Mouse (Mus musculus): ENCODE measurements around the gene Nbeal2. TPM values are rescaled to one million over a fixed set of nuclear protein-coding genes. Genes with fewer than 3 reads are reported as not detected.
"Not testable (repeated sequence)": the region's sequence is repeated elsewhere in the genome, so short reads cannot be mapped to it uniquely, and the experiment has no call there.

Gene Nbeal2
- polyA plus RNA-seq, 1 experiment = 0.26 TPM

DNA sequence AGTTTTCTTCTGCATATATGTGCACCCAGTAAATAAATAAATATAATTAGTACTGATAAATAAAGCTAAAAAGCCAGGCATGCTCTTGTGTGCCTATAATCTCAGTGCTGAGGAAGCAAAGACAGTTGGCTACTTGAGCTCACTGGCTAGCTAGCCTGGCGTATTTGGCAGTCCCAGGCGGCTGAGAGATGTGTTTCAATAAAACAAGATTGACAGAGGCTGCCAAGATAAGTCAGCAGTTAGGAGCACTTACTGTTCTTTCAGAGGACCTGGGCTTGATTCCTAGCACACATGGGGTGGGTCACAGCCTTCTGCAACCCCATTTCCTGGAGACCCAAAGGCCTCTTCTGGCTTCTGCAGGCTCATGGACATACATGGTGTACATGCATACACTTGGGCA is 33.9 kb upstream of the Nbeal2 start:
- Histone ChIP-seq H3K9me3 (ENCODE audit: control insufficient read depth, low read length) (no peaks in the 10 kb centered on the region), H3K27me3 (ENCODE audit: control insufficient read depth) (no peaks in the 10 kb centered on the region), H3K36me3 (ENCODE audit: control insufficient read depth) (peaks cover 6% of the 10 kb centered on the region), H3K4me1 (ENCODE audit: control insufficient read depth) (peaks cover 21% of the 10 kb centered on the region), H3K4me3 (replicated peaks) (no peak overlapping the region)
- no peak for TF ChIP-seq GATA1 (IDR thresholded peaks at IDR 0.05; ENCODE audit: low read length)
- TF ChIP-seq TAL1 (IDR thresholded peaks at IDR 0.05; ENCODE audit: low read length) = no peak

DNA sequence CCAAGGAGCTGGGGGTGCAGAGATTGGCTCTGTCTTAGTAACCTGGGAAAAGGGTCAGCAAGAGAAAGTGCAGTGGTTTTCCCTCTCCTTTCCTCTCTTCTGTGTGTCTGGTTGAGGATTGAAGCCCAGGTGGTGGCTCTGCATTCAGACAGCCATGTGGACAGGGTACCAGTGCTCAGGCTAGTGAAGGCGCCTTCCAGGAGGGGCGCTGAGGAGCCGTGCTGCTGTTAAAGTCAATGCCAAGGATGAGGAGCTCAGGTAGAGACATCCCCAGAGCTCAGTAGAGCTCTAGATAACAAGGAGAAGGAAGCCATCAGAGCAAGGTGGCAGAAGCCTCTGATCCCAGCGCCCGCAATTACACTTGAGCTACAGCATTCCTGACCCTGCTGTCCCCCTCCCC is 33.1 kb upstream of the Nbeal2 start:
- Histone ChIP-seq H3K9me3 (ENCODE audit: control insufficient read depth, low read length) (no peaks in the 10 kb centered on the region), H3K36me3 (ENCODE audit: control insufficient read depth) (peaks cover 5% of the 10 kb centered on the region; the same call in 1 of the 2 replicates), H3K27me3 (ENCODE audit: control insufficient read depth) (no peaks in the 10 kb centered on the region), H3K4me1 (ENCODE audit: control insufficient read depth) (peaks cover 23% of the 10 kb centered on the region), H3K4me3 (replicated peaks) (no peak overlapping the region)
- TF ChIP-seq TAL1 (IDR thresholded peaks at IDR 0.05; ENCODE audit: low read length) (no peak), GATA1 (IDR thresholded peaks at IDR 0.05; ENCODE audit: low read length) (no peak)

GRCm38 (mm10) chr9:110686472-110686871 is 32.5 kb upstream of the Nbeal2 start:
- TF ChIP-seq TAL1 (IDR thresholded peaks at IDR 0.05; ENCODE audit: low read length) = no peak
- no peak for TF ChIP-seq GATA1 (IDR thresholded peaks at IDR 0.05; ENCODE audit: low read length)
- H3K9me3 ChIP-seq (ENCODE audit: control insufficient read depth, low read length) = no peaks in the 10 kb centered on the region
- H3K27me3 ChIP-seq (ENCODE audit: control insufficient read depth) = no peaks in the 10 kb centered on the region
- H3K4me1 ChIP-seq (ENCODE audit: control insufficient read depth) = peaks cover 23% of the 10 kb centered on the region
- no peak overlapping the region for H3K4me3 ChIP-seq (replicated peaks)
- H3K36me3 ChIP-seq (ENCODE audit: control insufficient read depth) = peaks cover 5% of the 10 kb centered on the region; the same call in 1 of the 2 replicates

DNA sequence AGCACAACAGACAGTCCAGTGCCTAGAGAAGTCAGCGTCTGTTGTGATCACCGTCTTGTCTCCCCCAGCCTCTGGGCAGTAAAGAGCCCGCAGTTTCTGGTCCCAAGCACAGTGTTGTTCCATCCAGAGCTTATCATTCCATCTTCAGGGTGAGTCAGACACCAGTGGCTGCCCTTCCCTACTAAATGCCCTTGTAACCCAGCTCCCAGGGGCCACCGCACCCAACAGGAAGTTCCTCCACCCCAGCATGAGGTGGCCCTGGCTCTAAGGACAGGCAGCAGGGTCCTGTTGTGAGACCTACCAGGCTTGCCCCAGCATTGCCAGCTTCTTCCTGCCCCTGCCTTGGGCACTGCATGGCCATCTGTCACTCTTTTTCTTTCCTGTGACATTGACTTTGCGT is 31.6 kb upstream of the Nbeal2 start:
- Histone ChIP-seq H3K9me3 (ENCODE audit: control insufficient read depth, low read length) (no peaks in the 10 kb centered on the region), H3K4me3 (replicated peaks) (no peak overlapping the region), H3K36me3 (ENCODE audit: control insufficient read depth) (peaks cover 5% of the 10 kb centered on the region; the same call in 1 of the 2 replicates), H3K27me3 (ENCODE audit: control insufficient read depth) (no peaks in the 10 kb centered on the region), H3K4me1 (ENCODE audit: control insufficient read depth) (peaks cover 23% of the 10 kb centered on the region)
- TF ChIP-seq GATA1 (IDR thresholded peaks at IDR 0.05; ENCODE audit: low read length) (no peak), TAL1 (IDR thresholded peaks at IDR 0.05; ENCODE audit: low read length) (no peak)

DNA sequence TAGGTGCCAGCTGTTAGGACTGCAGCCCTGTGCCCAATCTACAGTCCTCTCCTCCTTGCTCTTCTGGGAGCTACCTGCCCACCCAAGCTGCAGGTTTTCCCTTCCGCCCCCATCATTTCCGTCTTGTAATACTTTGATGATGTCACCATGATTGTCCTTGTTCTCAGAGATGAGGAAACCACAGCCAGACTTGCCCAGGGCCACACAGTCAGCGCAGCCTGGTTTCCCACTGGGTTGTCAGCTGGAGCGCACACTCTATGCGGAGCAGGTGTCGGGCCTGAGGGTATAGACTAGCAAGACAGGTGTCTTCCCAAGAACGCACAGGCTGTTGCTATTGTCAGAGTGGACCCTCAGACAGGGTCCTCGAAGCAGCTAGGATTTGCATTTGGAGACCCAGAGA is 31.2 kb upstream of the Nbeal2 start:
- Histone ChIP-seq H3K9me3 (ENCODE audit: control insufficient read depth, low read length) (no peaks in the 10 kb centered on the region), H3K4me1 (ENCODE audit: control insufficient read depth) (peaks cover 23% of the 10 kb centered on the region), H3K4me3 (replicated peaks) (no peak overlapping the region), H3K36me3 (ENCODE audit: control insufficient read depth) (peaks cover 5% of the 10 kb centered on the region; the same call in 1 of the 2 replicates), H3K27me3 (ENCODE audit: control insufficient read depth) (no peaks in the 10 kb centered on the region)
- no peak for TF ChIP-seq GATA1 (IDR thresholded peaks at IDR 0.05; ENCODE audit: low read length)
- TF ChIP-seq TAL1 (IDR thresholded peaks at IDR 0.05; ENCODE audit: low read length) = no peak

DNA sequence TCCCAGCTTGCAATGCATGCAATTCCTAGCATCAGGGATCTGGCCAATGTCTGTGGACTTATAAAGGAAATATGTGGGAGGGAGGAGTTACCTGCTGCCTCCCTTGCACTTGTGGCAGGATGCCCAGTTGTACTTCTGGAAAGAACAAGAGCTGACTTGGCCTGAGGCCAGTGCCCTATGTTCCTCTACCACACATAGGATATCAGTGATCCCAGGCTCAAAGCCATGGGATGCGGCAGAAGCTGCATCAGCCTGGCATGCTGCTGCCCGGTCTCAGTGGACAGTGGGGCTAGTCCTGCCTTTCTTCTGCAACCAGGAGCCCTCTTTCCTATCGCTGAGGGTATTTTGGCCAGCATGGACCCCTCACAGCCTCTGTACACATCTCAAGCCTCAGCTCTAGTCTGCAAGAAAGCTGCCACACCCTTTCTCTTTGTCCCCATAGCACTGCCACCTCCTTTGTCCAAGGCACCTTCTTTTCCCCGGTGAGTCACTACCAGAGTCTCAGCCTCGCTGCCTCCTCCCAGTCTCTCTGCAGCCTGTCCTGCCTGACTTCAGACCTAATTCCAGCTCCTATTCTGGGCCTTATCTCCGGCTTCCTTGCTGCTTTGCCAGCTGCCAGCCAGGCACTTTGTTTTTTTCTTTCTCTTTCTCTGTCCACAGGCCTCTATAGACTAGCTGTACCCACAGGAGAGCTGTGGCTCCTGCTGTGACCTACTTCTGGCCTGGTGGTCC is 30.3 kb upstream of the Nbeal2 start:
- Histone ChIP-seq H3K36me3 (ENCODE audit: control insufficient read depth) (peaks cover 7% of the 10 kb centered on the region; the same call in 1 of the 2 replicates), H3K4me3 (replicated peaks) (no peak overlapping the region), H3K4me1 (ENCODE audit: control insufficient read depth) (peaks cover 23% of the 10 kb centered on the region), H3K27me3 (ENCODE audit: control insufficient read depth) (no peaks in the 10 kb centered on the region), H3K9me3 (ENCODE audit: control insufficient read depth, low read length) (no peaks in the 10 kb centered on the region)
- TF ChIP-seq TAL1 (IDR thresholded peaks at IDR 0.05; ENCODE audit: low read length) (no peak), GATA1 (IDR thresholded peaks at IDR 0.05; ENCODE audit: low read length) (no peak)

GRCm38 (mm10) chr9:110683574-110684099 is 29.7 kb upstream of the Nbeal2 start:
- Histone ChIP-seq H3K4me3 (replicated peaks) (no peak overlapping the region), H3K27me3 (ENCODE audit: control insufficient read depth) (no peaks in the 10 kb centered on the region), H3K36me3 (ENCODE audit: control insufficient read depth) (peaks cover 7% of the 10 kb centered on the region; the same call in 1 of the 2 replicates), H3K4me1 (ENCODE audit: control insufficient read depth) (peaks cover 23% of the 10 kb centered on the region), H3K9me3 (ENCODE audit: control insufficient read depth, low read length) (no peaks in the 10 kb centered on the region)
- TF ChIP-seq TAL1 (IDR thresholded peaks at IDR 0.05; ENCODE audit: low read length) = no peak
- no peak for TF ChIP-seq GATA1 (IDR thresholded peaks at IDR 0.05; ENCODE audit: low read length)

GRCm38 (mm10) chr9:110682697-110683096 is 28.7 kb upstream of the Nbeal2 start:
- H3K9me3 ChIP-seq (ENCODE audit: control insufficient read depth, low read length); H3K36me3 ChIP-seq (ENCODE audit: control insufficient read depth); H3K27me3 ChIP-seq (ENCODE audit: control insufficient read depth); H3K4me3 ChIP-seq (replicated peaks): not testable (repeated sequence)
- H3K4me1 ChIP-seq (ENCODE audit: control insufficient read depth) = peaks cover 23% of the 10 kb centered on the region

DNA sequence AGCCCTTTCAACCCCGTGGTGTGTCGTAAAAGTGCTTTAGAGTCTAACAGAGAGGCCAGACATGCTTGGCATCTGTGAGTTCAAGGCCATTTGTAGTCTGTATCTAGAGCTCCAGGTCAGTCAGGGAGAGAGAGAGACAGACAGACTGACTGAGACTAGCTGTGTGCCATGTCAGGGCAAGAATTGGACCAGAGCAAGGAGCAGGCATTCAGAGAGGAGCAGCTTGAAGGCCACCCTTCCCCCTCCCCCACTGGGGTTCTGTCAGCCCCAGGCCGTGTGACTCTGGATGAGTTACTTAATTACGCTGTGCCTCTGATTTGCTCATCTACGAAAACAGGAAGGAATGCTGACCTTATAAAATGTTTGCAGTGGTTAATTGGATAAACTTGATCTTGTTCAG is 28.3 kb upstream of the Nbeal2 start:
- no peak overlapping the region for H3K4me3 ChIP-seq (replicated peaks)
- H3K36me3 ChIP-seq (ENCODE audit: control insufficient read depth) = peaks cover 7% of the 10 kb centered on the region; the same call in 1 of the 2 replicates
- H3K4me1 ChIP-seq (ENCODE audit: control insufficient read depth) = peaks cover 26% of the 10 kb centered on the region
- H3K9me3 ChIP-seq (ENCODE audit: control insufficient read depth, low read length) = no peaks in the 10 kb centered on the region
- no peaks in the 10 kb centered on the region for H3K27me3 ChIP-seq (ENCODE audit: control insufficient read depth)
- TF ChIP-seq GATA1 (IDR thresholded peaks at IDR 0.05; ENCODE audit: low read length) (no peak), TAL1 (IDR thresholded peaks at IDR 0.05; ENCODE audit: low read length) (no peak)

All from erythroblast, embryonic 14.5 days (primary cell).